Mouse (Mus musculus): ENCODE data around the gene Cebpb. TPM values are rescaled to one million over a fixed set of nuclear protein-coding genes. Genes with fewer than 3 reads are reported as not detected.
"Not testable (repeated sequence)": the region's sequence is repeated elsewhere in the genome, so short reads cannot be mapped to it uniquely, and the experiment has no call there.

The Cebpb gene
- 10 to 100 TPM; 12.6 to 13.4 TPM for total RNA-seq (2021)
- long read RNA-seq, experiment 1, transcript Cebpb-201 (1 exons, 1,504 nt), result major isoform, 36 of 36 reads
- long read RNA-seq, experiment 1, partial matches to known transcripts, result 0 of 36 reads
- long read RNA-seq, experiment 1, other reads (novel, unspliced or antisense), result 0 of 36 reads
- long read RNA-seq, experiment 2, transcript Cebpb-201 (1 exons, 1,504 nt), result major isoform, 46 of 46 reads
- long read RNA-seq, experiment 2, partial matches to known transcripts, result 0 of 46 reads
- long read RNA-seq, experiment 2, other reads (novel, unspliced or antisense), result 0 of 46 reads

DNA sequence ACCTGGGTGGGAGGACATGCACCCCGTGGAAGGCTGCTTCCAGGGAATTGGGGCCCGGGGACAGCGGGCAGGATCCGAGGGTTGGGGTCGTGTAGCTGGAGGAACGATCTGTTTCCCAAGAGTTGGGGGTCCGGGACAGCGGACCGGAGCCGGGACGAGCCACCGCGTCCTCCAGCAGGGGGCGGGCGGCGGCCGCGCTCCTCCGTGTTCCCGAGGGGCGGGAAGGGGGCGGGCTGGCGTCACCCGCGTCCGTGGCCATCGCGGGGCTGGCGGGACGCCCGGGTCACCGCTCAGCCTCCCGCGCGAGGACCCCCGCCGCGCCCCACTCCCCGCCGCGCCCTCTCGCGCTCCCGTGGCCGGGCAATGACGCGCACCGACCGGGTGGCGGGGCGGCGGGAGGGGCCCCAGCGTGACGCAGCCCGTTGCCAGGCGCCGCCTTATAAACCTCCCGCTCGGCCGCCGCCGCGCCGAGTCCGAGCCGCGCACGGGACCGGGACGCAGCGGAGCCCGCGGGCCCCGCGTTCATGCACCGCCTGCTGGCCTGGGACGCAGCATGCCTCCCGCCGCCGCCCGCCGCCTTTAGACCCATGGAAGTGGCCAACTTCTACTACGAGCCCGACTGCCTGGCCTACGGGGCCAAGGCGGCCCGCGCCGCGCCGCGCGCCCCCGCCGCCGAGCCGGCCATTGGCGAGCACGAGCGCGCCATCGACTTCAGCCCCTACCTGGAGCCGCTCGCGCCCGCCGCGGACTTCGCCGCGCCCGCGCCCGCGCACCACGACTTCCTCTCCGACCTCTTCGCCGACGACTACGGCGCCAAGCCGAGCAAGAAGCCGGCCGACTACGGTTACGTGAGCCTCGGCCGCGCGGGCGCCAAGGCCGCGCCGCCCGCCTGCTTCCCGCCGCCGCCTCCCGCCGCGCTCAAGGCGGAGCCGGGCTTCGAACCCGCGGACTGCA is at the start of gene Cebpb:
TSS of gene Cebpb (plus strand) at position 418 of the 954 bp plus-strand sequence.
- peak; percentile 55 to 76 for DNase-seq (ENCODE audit: low spot score in 2 of 2)
- intact Hi-C loops (cut with DNase I), result loop anchor here (10.0 kb wide), 2 partner anchors 326 to 406 kb away; partner anchors contain the start of gene Ripor3

DNA sequence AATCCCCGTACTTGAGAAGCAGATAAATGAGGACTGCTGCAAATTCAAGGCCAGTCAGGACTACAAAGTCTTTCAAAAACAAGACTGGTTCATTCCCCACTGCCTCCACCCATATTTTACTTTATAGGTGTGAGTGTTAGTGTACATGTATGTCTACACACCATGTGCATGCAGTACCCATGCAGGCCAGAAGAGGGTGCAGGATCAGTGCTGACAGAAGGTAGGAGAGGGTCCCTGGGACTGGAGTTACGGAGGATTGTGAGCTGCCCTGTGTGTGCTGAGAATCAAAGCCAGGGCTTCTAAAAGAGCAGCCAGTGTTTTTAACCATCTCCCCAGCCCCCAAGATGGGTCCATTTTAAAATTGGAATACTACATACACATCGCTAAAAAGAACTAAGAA is 48.4 kb upstream of the Cebpb start:
- no peak for DNase-seq (ENCODE audit: low spot score in 2 of 2)
- intact Hi-C loops (cut with DNase I), result no loop called here

DNA sequence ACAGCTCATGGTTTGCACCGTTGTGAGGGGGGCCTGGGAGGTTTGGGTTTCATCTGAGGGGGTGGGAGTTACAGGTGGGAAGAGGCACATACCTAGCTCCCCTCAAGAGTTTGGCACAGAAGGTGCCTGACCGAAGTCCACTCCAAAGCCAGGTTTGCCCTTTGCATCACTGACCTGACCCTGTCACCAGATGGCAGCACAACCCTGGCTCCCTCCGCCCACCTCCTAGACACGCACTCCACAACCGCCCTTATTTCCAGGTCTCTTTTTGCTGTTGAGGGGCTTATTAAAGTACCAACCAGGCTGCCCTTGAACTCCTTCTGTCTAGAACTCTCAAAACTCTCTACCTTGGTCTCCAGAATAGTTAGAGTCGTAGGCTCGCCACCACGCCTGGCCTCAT is 47.4 kb upstream of the Cebpb start:
- intact Hi-C loops (cut with DNase I), result loop anchor here (1.0 kb wide), 1 partner anchor 39 kb away; no protein-coding TSS in a partner anchor
- no peak for DNase-seq (ENCODE audit: low spot score in 2 of 2)

DNA sequence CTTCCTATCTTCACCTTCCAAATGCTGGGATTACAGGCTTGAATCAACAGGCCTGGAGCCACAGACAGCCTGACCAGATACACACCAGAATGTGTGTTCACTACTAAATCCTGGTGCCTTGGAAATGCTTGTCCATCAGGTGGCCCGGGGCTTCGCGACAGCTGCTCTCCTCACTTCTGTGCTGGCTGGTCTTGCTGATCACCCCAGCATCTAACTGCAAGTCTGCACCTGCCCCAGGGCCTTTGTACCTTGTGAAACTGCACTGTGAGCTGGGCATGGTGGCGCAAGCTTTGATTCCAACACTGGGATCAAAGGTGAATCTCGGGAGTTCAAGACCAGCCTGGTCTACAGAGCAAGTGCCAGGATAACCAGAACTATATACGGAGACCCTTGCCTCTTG is 46.6 kb upstream of the Cebpb start:
- intact Hi-C loops (cut with DNase I), result no loop called here

DNA sequence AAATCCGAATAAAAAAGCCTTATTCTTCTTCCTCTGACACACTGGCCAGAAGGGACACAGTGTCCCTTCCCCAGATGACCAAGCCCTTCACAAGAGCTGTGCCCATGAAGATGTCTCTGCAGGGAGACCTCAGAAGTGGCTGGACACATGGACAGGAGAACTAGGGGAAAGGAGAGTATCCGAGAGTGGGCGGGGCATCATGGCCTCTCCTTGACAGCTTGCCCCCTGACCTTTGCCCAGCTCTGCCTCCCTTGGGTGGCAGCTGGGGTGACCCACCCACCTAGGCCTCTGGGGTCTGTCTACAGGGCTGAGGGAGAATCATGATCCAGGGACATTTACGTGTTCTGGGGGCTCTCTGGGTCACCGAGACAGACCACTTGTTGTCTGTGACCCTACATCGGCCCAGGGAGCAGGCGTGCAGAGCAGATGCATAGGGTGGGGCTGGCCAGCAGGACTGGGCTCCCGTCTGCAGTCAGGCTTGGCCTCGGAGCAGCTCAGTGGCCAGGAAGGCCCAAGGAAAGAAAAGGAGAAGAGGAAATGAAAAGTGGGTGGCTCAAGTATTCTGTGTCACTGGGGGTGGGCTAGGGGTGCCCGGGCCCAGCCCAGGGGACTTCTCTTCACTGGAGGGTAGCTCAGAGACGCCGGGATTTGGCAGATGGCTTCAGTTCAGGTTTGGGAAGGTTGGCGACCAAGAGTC is 45.2 kb upstream of the Cebpb start:
- DNase-seq (ENCODE audit: low spot score in 2 of 2); intact Hi-C loops (cut with DNase I): not testable (repeated sequence)

More for the DNA sequence above, 46.6 kb upstream of the Cebpb start:
- DNase-seq (ENCODE audit: low spot score in 2 of 2), result no peak

DNA sequence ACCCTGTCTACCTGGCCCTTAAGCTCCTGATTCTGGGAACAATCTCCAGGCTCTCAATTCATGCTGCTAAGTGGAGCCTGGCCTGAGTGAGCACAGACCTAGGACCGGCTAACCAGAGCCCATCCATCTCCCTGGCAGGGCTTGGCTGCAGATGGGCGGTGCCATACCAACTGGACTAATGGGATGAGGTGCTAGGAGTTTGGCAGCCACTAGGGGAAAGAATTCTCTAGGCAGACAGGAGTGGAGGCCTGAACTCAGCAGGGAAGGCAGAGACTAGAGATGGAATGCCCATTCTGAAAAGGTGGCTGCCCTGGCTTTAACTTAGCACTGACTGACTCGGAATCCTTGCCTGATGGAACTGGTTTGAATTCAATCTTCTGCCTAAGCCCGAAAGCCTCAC is 42.3 kb upstream of the Cebpb start:
- no peak for DNase-seq (ENCODE audit: low spot score in 2 of 2)
- intact Hi-C loops (cut with DNase I), result no loop called here

DNA sequence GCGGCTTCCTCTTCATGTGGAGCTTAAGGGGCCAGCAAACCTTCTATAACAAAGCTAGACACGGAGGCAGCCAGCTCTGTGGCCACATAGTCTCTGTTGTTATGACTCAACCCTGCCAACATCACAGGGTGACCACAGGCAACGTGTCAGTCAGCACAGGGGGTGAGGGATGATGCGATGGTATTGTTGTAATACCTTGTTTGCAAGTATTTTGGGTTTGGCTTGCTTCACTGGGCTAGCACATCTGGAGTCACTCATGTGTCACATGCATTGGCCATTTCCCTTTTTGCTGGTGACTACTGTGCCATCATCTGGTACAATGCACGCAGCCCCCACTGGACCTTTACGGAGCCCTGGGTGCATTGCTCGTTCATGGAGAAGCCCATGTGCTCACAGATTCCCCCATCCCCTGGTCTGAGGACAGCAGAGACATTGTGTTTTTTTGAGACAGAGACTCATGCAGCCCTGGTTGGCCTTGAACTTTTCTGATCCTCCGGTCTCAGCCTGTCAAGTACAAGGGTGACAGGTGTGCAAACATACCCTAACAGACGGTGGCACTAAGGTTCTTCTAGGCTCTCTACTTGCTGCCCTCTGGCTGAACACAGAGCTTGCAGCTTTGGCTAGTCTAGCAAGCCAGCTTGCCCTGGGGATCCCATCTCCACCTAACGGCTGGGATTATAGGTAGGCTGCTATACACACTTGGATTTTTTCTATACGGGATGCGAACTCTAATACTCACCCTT is 39.3 kb upstream of the Cebpb start:
- intact Hi-C loops (cut with DNase I), result no loop called here
- no peak for DNase-seq (ENCODE audit: low spot score in 2 of 2)

DNA sequence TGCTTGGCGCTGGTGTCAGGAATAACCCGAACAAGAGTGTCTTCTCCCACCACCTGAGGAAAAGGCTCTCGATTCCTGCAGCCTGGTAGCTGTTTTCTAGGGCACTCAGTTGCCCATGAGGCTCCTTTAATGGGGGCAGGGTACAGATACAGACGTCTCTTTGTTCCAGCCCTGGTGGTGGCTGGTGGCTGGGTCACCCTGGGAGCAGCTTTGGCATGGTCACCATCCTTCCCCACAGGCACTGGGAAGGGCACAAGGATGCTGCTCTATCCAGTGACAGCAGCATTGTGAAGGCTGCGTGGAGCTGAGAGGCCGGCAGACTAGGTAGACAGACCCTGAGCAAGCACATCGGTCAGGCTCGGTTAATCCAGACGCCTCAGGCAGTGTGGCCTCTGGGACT is 37.1 kb upstream of the Cebpb start:
- DNase-seq (ENCODE audit: low spot score in 2 of 2), result no peak
- intact Hi-C loops (cut with DNase I), result no loop called here

DNA sequence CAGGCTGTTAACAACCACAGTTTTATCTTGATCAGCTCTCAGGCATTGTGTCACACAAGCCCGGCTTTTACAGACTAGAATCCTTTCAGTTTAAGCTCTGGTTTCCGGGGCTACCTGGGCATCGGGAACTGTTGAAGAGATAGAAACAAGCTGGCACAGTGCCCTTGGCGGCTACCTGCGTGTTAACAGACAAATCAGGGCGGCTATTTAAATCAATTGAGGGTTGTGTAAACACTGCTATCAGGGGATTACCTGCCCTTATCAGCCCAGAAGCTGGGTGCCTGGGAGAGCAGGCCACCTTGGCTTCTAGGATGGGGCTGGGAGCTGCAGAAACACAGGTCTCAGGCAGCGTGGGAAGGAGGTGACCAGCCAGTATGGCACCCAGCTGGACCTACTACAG is 36.0 kb upstream of the Cebpb start:
- intact Hi-C loops (cut with DNase I), result no loop called here

DNA sequence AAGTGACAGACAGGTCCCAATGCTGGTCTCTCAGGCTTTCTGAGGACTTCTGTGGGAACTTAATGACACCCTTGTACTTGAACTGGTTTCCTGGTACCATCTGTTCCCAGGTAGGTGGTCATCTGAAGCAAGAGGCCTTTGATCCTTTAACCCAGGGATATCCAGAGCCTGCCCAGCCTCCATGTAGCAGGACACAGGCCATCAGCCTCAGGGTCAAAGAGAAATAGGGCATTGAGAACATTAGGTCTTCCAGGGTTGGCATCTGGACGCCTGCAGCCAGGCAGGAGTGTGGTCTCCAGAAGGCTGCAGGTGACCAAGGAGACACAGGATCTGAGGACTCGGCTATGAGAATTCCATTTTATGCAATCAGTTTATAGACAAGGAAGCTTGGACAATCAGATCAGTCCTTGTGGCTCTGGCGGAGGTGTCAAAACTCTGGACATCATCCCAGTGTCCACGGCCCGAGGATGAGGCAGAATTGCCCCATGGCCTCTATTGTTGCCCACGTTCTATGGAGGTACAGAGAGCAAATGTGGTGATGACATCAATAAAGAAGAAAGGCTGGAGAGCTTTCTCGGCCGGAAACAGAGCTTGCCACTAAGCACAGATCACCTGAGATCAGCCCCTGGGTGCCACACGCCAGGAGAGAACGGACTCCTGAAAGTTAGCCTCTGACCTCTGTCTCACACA is 33.7 kb upstream of the Cebpb start:
- intact Hi-C loops (cut with DNase I), result no loop called here
- DNase-seq (ENCODE audit: low spot score in 2 of 2), result no peak

More for the DNA sequence above, 36.0 kb upstream of the Cebpb start:
- DNase-seq (ENCODE audit: low spot score in 2 of 2), result no peak

DNA sequence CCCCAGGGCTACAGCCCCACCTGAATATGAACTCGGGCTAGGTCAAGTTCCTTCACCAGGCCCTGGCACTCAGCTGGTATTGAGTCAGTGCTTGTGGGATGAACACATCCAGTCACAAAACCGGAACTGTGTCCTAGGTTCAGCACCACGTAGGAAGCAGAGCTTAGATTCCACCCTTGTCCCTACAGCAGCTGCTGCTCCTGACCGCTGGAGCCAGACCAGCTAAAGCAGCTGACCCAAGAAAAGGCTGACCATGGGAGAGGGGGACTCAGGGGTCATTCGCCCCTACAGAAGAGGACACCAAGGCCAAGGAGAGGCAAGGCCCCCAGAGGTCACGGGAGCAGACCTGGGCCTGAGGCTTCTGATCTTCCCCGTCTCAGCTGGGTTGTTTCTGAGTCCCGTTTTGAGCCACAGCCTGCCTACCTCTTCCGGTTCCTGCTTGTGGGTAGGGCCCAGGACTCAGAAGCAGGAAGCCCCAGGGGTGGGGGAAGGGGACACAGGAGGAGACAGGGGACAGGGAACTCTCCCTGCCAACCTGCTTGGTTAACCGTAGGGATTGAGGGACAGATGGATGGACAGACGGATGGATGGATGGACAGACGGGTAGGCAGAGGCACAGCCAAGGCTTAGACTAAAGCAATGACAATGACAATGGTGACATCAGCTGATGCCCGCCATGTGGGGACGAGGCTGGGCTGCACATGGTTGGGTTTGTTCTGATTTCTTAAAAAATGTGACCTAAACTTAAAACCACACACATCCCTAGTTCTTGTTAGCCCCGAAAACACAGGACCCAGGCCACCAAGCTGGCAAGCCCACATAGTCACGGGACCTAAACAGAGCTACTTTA is 31.9 kb upstream of the Cebpb start:
- intact Hi-C loops (cut with DNase I), result no loop called here
- no peak for DNase-seq (ENCODE audit: low spot score in 2 of 2)

DNA sequence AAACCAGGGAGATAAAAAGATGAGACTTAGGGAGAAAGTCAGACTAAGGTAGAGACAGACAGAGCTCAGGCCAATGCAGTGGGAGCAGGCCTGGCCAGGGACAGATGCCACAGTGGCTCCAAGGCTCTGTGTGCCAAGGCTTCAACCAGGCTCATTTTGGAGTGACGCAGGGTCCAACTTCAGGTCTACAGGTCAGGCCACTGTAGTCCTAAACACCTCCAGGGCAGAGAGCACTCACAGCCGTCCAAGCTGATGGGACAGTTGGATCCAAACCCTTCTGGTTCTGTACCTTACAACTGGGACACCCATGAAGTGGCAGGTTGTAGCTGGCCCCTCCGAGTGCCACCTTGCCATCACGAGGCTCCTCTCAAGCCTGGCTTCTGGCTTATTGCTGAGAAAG is 30.7 kb upstream of the Cebpb start:
- intact Hi-C loops (cut with DNase I), result no loop called here
- DNase-seq (ENCODE audit: low spot score in 2 of 2), result no peak

DNA sequence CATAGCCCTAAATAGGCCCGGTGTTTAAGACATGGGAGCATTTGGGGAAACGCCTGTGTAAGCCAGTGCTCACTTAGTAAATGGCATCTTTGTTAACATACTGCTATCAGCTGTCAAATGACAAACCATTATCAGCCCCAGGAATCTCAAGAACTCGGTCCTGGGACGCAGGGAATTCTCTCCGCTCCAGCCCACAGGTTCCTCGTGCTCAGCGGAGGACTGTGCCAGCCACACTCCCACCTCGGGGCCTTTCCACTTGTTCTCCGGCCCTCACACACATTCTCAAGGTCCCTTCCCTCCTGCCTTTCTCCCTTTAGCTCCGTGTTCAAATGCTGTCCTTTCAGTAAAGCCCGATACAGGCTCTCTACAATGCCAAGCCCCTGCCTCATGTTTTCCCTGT is 30.0 kb upstream of the Cebpb start:
- intact Hi-C loops (cut with DNase I), result no loop called here

DNA sequence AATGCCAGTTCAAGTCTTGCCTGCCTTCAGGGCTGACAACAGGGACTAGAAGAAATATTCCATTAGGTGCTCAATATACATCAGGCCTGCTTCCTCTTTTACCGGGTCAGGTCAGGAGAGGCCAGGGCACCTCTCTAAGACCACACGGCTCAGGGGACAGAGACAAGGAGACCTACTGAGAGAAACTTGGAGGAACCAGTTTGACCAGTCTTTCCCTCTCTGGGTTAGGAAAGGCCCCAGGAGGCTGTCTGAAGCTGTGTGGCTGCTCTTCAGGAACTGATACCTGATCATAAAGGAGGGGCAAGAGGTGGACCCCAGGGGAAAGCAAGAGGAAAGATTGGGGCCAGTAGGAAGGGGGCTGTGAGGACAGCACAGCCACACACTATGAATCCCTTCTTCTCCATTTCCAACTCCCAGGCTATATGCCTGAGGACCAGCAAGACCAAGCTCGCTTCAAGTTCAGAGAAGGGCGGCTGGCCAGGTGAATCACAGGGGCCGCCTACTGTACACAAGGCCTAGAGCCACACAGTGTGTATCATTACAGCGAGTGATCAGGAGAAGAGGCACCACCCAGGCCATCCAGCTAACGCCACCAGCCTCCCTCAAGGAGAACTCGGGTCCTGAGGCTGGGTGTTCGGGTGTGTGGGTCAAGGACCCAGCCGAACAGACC is 29.4 kb upstream of the Cebpb start:
- DNase-seq (ENCODE audit: low spot score in 2 of 2), result no peak
- intact Hi-C loops (cut with DNase I), result no loop called here

More for the DNA sequence above, 30.0 kb upstream of the Cebpb start:
- no peak for DNase-seq (ENCODE audit: low spot score in 2 of 2)

DNA sequence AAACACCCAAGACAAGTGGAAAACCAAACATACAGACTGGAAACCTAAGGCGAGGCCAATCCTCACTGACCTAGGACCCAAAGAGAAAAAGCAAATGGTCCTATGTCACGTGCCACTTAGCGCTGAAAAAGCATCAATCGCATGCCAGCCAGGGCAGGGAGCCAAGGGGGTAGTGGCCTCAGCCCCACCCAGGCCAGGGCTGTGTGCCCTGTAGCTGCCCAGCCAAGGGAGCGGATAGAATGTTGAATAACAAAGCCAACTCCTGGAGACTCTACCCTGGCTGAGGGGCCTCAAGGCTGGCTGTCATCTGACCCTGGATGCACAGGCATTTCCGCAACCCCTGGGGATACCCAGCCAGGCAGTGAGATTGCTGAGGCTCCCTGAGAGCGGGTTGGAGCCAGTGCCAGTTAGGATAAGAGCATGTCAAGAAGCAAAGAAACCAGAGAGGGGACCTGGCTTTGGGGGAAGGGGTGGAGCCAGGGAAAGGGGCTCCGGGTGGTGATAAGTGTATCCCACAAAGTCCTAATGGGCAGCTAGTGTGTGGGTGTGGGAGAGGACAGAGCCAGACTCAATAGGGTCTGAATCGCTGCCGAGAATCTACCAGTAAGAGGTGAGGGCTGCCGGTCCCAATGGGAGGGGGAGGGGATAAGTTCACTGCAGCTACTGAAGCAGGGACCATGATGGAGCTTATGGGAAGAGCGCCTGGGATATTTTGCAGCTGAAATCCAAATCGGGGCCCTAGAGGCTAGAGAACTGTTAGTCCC is 28.7 kb upstream of the Cebpb start:
- intact Hi-C loops (cut with DNase I), result no loop called here
- DNase-seq (ENCODE audit: low spot score in 2 of 2), result peak in 1 of 2 experiments; percentile 45

DNA sequence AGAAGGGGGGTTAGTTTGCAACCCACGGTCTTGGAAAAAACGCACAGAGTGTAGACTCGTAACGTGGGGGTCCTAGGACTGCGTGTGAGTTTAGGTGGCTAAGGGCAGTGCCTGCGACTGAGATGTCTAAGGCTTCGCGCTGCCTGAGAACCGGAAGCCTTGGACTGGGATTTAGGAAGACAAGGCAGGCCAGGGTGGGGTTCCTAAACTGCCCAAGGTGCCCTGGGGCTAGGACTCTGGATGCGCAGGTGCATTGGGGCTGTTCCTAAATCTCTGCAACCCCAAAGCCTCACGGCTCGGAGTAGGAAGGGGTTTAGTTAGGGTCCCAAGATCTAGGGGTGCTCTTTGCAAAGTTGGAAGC is 28.1 kb upstream of the Cebpb start:
- peak in 1 of 2 experiments; percentile 42 for DNase-seq (ENCODE audit: low spot score in 2 of 2)
- intact Hi-C loops (cut with DNase I), result no loop called here
